Mouse (Mus musculus): ENCODE results near the gene Slc51b.

GRCm38 (mm10) chr9:65391613-65391964, 31.2 kb downstream of the Slc51b start, which contains the start of gene Kbtbd13:
- TF ChIP-seq MAFK (IDR thresholded peaks at IDR 0.05; ENCODE audit: insufficient read depth, low read depth, low read length) (no peak), ZC3H11A (IDR thresholded peaks at IDR 0.05; ENCODE audit: borderline replicate concordance, low read depth, low read length) (no peak), CHD2 (IDR thresholded peaks at IDR 0.05; ENCODE audit: low read depth, low read length) (no peak), HCFC1 (IDR thresholded peaks at IDR 0.05; ENCODE audit: borderline replicate concordance, insufficient read depth, low read length) (no peak)

Measured in ES-E14 (cell line).